Mouse (Mus musculus): ENCODE results near the gene Disp3. TPM values are rescaled to one million over a fixed set of nuclear protein-coding genes. Genes with fewer than 3 reads are reported as not detected.

The Disp3 gene
- total RNA-seq, 1 experiment from 2014 or later = not detected

GRCm38 (mm10) chr4:148232615-148233014 is 55.1 kb downstream of the Disp3 start:
- ATAC-seq (ENCODE audit: extremely low read depth, insufficient number of reproducible peaks, low FRiP score, poor library complexity, severe bottlenecking) = no peak

DNA sequence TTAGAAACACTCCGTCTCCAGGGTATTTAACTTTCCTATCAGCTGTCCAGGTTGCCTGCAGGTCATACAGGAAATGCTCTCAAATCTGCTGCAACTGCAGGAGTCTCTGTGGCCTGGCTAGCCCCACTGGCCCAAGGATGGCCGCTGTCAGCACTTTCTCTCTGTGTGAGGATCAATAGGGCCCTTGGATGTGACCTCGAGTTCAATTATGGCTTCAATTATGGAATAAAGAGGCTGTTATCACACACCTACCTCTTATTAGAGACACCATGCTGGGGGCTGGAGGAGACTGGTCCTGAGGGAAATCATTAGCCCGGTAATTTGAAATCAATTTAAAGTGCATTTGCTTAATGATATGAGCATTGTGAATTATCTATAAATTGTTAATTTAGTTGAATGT is 55.6 kb downstream of the Disp3 start:
- no peak for ATAC-seq (ENCODE audit: extremely low read depth, insufficient number of reproducible peaks, low FRiP score, poor library complexity, severe bottlenecking)

GRCm38 (mm10) chr4:148229646-148230045 is 58.1 kb downstream of the Disp3 start:
- ATAC-seq (ENCODE audit: extremely low read depth, insufficient number of reproducible peaks, low FRiP score, poor library complexity, severe bottlenecking) = no peak

DNA sequence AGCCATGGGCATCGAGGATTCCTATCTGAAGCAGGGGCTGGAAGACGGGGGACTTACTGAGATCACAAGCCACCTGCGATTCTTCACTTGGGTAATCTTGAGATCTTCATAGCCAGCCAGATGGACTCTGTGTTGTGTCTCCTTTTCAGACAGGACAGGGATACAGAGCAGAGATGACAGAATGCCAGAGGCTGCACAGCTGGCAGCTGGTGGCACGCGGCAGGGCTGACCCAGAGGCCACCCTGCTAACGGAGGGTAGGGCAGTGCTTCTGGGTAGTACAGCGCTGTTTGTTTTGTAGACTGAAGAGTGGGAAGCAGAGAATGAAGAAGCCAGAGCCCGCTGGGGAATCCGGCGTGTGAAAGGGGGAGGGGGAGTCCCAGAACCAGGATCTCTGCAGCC is 64.8 kb downstream of the Disp3 start:
- no peak for ATAC-seq (ENCODE audit: extremely low read depth, insufficient number of reproducible peaks, low FRiP score, poor library complexity, severe bottlenecking)

DNA sequence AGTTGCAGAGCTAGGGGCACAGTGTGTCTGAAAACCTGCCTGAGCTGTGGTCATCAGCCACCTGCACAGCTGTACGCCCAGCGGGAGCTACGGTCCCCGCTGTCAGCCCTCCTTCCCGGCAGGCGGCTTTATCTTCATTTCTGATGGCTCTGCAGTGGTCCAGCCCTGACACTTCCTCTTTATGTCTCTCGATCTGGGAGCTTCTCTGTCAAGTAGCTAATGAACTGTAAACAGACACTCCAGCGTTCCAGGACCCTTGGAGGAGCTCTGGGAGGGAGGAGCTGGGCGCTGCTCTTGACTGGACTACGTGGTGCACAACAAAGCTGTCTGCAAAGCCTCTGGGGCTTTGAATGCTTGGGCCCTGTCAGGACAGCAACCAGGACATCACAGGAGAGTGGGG is 67.1 kb downstream of the Disp3 start:
- ATAC-seq (ENCODE audit: extremely low read depth, insufficient number of reproducible peaks, low FRiP score, poor library complexity, severe bottlenecking) = no peak

DNA sequence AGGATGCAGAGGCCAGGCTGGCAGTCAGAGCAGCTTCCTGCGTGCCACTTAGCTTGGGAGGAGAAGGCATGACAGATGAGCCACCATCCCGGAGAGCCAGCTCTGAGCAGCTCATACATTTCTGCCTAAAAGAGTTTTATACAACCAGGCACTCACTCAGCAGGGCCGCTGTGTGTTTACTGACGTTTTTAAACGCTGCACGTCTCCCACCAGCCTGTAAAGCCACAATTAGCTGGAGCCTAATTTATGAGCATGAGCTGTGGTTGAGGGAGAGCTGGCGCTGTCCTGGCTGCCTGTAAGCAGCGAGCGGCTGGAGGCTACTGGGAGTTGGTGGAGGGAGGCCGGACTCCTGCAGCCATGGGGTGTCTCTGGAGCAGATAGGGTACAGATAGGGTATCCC is 69.5 kb downstream of the Disp3 start:
- no peak for ATAC-seq (ENCODE audit: extremely low read depth, insufficient number of reproducible peaks, low FRiP score, poor library complexity, severe bottlenecking)

- ATAC-seq (ENCODE audit: extremely low read depth, insufficient number of reproducible peaks, low FRiP score, poor library complexity, severe bottlenecking) = no peak
Measured at GRCm38 (mm10) chr4:148215264-148215900, 72.4 kb downstream of the Disp3 start.

- no peak for ATAC-seq (ENCODE audit: extremely low read depth, insufficient number of reproducible peaks, low FRiP score, poor library complexity, severe bottlenecking)
Measured at GRCm38 (mm10) chr4:148214460-148215136, 73.2 kb downstream of the Disp3 start.

DNA sequence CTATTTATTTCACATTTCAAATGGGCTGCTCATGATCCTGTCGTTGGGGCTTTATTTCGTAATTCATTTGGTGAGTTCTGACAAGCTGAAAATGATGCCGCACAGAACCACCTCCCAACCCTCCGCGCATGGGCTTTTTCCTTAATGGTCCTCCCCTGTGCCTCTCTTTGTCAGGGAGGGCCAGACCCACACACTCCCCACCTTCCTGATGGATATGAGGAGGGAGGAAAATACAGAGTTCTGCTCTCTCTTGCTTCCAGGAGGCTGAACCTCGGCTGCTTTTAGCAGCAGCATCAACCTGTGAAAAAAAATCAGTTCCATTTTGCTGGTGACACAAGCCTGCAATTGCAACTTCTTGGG is 82.9 kb downstream of the Disp3 start:
- ATAC-seq (ENCODE audit: extremely low read depth, insufficient number of reproducible peaks, low FRiP score, poor library complexity, severe bottlenecking) = no peak

- no peak for ATAC-seq (ENCODE audit: extremely low read depth, insufficient number of reproducible peaks, low FRiP score, poor library complexity, severe bottlenecking)
Measured at GRCm38 (mm10) chr4:148204061-148204872, 83.5 kb downstream of the Disp3 start.

DNA sequence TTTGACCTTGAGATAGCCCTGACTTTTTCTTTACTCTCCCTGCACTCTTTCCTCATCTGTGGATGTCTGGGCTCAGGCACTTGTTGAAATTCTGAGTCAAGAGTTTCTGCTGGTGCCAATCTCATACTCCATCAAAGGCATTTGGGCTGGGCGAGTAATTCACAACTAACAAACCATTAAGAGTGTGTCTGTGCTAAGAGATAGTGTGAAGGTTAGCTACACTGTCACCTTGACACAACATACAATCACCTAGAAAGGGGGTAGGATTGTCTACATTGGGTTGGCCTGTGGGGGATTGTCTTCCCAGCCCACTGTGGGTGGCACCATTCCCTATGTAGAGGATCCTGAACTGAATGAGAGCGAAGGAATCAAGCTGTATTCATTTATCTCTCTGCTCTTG is 84.2 kb downstream of the Disp3 start:
- ATAC-seq (ENCODE audit: extremely low read depth, insufficient number of reproducible peaks, low FRiP score, poor library complexity, severe bottlenecking) = no peak

DNA sequence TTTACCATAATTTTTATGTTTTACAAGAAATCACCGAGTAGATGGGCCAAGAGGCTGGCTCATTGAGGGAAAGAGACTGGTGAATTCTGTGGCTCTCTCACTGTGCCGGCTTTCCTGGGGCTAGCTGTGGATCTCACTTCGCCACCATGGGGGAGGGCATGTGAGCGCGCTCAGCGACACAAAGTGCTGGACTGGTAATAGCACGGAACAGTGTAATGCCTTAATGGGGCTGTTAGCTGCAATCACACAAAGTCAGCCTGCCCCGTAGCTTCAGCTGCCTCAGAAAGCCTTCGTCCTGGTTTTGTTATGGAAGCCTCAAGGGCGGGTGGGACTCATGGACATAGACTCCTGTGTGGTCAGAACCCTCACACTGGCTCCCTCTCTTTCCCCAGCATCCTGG is 89.0 kb downstream of the Disp3 start:
- no peak for ATAC-seq (ENCODE audit: extremely low read depth, insufficient number of reproducible peaks, low FRiP score, poor library complexity, severe bottlenecking)

DNA sequence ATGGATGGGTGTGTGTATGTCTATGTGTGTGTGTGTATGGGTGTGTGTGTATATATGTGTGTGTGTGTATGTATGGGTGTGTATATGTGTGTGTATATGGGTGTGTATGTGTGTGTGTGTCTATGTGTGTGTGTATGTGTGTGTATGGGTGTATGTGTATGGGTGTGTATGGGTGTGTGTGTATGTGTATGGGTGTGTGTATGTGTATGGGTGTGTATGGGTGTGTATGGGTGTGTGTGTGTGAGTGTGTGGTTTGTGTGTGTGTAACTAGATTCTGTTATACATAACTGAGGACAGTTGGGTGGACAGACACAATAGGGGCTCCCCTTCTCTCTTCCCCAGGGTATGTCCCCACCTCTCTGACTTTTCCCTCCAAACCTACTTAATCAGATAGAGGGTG is 93.4 kb downstream of the Disp3 start:
- ATAC-seq (ENCODE audit: extremely low read depth, insufficient number of reproducible peaks, low FRiP score, poor library complexity, severe bottlenecking) = no peak

- ATAC-seq (ENCODE audit: extremely low read depth, insufficient number of reproducible peaks, low FRiP score, poor library complexity, severe bottlenecking) = no peak
Measured at GRCm38 (mm10) chr4:148192707-148193245, 95.0 kb downstream of the Disp3 start.

Other genes starting within 250 kb of the Disp3 start
- 14.9 and 16.5 TPM in 2 replicates for gene Clcn6, start 249.1 kb downstream of the Disp3 start, total RNA-seq (2017)
- gene Mthfr, start 248.9 kb downstream of the Disp3 start, total RNA-seq (2017) = 10.0 and 20.0 TPM in 2 replicates
- gene Agtrap, start 199.9 kb downstream of the Disp3 start, total RNA-seq (2017) = 19.3 and 20.5 TPM in 2 replicates
- 8.7 and 12.2 TPM in 2 replicates for gene Mad2l2, start 157.6 kb downstream of the Disp3 start, total RNA-seq (2017)
- 0.93 and 1.4 TPM in 2 replicates for gene Draxin, start 157.3 kb downstream of the Disp3 start, total RNA-seq (2017)
- gene Fbxo6, start 135.8 kb downstream of the Disp3 start, total RNA-seq (2017) = 10.2 and 11.3 TPM in 2 replicates
- gene Fbxo44, start 127.5 kb downstream of the Disp3 start, total RNA-seq (2017) = 0.93 and 1.8 TPM in 2 replicates
- gene Fbxo2, start 127.3 kb downstream of the Disp3 start, total RNA-seq (2017) = not detected in 2 replicates
- 8.3 and 8.6 TPM in 2 replicates for gene Ubiad1, start 156.8 kb upstream of the Disp3 start, total RNA-seq (2017)
- gene Mtor, start 160.6 kb upstream of the Disp3 start, total RNA-seq (2017) = 20.4 and 21.1 TPM in 2 replicates
- not detected in 2 replicates for gene Angptl7, start 212.5 kb upstream of the Disp3 start, total RNA-seq (2017)